Mouse (Mus musculus): ENCODE data around the gene Ttc21a.

Gene Ttc21a

DNA sequence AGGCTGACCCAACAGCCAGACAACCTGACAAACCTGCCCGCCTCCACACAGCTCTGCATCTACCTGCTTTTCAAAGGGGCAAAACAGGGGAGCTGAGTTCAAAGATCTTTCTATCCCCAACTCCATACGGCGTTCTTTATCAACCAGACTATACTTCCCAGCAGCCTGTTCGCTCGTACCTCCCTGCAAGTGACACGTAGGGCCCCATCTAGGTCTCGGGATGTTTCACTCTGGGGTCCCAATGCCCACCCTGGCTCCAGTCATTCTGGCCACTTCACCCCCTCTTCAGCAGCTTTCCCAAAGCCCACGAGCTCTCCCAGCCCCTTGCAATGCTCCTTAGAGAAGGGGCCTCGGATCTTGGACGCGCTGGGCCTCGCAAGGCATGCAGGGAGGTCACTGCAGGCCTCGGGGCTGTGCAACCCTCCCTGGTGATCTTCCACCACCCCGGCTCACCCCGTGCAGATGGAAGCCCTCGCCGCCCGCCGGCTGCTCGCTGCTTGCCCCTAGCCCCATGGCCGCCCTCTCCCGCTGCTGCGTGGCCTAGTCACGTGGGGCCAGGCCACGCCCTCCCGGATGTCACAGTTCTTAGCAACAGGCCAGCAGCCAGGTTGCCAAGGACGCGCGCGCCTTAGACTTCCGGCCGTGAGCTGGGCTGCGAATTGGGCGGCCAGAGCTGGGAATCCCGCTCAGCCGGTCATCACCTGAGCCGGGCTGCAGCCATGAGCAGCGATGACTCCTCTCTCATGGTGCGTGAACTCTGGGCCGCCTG lies at the start of gene Ttc21a, which contains the start of gene Gorasp1:
Gene Ttc21a (plus strand): TSS at position 602 of the 769 bp plus-strand sequence.
Gene Gorasp1 (minus strand): TSS at position 561 of the 769 bp plus-strand sequence.
- peak; percentile 87 to 90 for DNase-seq (ENCODE audit: low spot score in 2 of 2)

DNA sequence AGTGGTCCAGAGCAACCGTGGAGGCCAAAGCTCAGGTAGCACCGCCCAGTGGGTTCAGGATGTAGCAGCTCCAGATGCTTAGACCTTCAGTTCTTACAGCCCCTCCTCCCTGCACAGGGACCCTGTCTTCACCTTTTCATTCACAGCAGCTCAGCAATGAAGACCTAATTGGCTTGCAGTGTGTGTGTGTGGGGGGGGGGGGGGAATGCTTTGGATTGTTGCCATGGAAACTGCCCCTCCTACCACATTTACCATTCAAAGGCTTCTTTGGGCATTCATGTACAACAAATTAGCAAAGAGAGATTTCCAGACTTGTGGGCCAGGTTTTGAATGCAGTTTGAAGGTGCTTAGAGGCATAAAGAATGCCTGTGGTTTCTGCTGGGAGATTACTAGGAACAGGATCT lies 48.6 kb upstream of the Ttc21a start:
- no peak for DNase-seq (ENCODE audit: low spot score in 2 of 2)

- DNase-seq (ENCODE audit: low spot score in 2 of 2), result no peak
These were observed 48.0 kb upstream of the Ttc21a start for GRCm38 (mm10) chr9:119889446-119889845.

DNA sequence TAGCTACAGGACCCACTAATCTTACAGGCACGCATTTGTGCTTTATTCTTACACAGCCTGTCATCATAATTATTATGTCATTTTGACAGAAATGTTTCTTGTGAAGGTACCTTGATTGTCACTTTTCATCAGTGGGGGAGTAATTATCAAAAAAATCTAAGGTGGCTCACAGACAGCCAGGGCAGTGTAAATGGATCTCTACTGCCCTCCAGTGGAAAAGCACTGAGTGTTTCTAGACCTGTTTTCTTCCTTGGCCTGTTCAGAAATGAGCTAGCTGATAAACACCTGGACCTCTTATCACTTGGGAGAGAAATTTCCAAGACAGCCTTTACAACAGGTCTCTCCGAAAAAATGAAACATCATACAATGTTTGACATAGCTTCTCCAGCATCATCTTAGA lies 46.7 kb upstream of the Ttc21a start:
- DNase-seq (ENCODE audit: low spot score in 2 of 2), result no peak

DNA sequence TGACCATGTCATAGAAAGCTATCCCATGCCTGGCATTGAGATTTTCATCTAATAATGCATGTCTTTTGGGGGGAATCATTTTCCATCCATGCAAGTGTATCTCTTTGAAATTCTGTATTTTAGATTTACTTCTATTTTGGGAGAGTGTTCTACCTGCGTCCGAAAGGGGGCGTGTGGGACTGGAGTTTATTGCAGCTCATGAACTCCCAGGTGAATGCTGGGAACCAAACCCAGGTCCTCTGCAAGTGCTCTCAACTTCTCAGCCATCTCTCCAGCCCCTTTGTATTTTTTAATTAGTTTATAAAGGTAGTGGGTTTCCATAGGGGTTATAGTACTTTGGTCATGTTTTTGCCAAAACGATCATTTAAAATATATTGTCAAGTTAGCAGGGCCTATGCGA lies 43.5 kb upstream of the Ttc21a start:
- no peak for DNase-seq (ENCODE audit: low spot score in 2 of 2)

GRCm38 (mm10) chr9:119894339-119895009 lies 42.9 kb upstream of the Ttc21a start, which contains the start of gene Wdr48:
Gene Wdr48 (plus strand): TSS chr9:119894878.
- peak; percentile 92 to 93 for DNase-seq (ENCODE audit: low spot score in 2 of 2)

DNA sequence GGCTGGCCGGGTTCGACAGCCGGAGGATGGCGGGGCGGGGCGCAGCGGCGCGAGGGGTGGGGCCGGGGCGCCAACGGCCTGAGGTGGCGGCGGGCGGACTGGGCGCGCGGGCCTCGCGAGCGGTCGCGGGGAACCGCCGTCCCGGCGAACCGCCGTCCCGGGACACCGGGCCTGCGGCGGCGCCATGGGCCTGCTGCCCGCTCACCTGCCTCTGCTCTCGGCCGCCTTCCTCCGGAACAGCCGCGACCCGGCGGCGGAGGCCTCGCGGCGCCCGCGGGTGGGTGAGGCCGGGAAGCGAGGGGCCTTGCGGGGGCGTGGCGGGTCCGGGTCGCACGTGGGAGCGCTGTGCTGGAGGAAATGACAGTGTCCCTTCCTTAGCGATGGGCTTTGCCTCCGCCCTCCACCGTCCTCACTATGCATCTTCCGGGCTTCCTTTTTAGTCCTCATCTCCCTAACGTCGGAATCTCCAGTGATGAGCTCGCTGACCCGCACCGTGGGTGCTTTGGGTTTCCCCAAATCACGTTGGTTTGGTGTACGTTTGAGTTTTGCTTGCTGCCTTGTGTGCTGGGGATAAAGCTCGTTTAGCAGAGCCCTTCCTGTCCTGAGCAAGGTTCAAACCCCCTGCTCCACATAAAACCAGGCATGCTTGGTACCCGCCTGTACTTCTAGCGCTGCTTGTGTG lies 42.2 kb upstream of the Ttc21a start:
- peak; percentile 19 to 33 for DNase-seq (ENCODE audit: low spot score in 2 of 2)

DNA sequence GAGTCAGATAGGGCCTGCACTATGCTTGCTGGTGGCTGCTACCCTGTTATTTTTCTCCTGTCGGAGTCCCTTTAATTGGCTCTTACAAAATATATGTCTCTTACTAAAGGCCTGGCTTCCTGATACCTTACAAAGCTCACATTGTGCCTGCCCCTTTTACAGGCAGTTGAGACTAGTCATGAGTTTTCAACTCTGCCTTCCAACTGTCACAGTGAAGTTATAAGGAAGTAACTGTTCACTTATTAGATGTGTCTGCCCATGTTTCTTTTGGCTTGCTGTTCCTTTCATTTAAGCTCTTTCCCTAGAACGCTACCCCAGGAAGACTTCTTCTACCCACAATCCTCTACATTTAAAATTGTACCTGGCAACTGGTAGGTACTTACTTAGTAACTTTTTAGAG lies 38.0 kb upstream of the Ttc21a start:
- DNase-seq (ENCODE audit: low spot score in 2 of 2), result no peak

DNA sequence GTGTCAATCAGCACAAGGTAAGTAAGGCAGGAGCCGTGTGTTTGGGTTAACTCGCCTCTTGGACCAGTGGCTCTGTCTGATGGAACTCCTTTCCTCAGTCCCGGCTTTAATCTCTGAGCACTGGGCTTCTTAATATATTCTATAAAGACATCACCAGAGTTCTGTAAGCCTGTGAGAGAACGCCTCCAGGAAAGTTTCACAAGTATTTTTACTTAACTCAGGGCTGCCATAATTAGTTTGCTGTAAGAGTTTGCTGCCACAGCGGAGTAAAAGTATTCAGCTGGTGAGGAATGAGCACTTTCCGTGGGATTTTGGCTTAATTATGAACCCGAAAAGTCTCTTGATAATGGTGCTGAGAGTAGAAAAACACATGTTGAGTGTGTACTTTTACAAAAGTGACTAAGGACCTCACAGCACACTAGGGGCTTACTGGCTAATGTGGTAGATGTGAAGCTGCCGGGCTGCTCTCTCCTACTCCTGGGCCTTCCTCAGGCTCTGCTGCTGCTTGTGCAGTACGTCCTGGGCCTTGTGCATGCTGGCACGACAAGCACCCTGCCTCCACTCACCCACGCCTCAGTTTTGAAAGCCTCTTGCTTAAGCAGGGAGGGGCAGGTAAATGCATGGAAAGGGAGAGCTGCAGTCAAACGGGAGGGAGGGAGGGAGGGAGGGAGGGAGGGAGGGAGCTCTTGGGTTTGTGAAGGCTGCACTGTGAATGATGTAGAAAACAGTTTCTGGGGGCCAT lies 34.8 kb upstream of the Ttc21a start:
- DNase-seq (ENCODE audit: low spot score in 2 of 2), result no peak

DNA sequence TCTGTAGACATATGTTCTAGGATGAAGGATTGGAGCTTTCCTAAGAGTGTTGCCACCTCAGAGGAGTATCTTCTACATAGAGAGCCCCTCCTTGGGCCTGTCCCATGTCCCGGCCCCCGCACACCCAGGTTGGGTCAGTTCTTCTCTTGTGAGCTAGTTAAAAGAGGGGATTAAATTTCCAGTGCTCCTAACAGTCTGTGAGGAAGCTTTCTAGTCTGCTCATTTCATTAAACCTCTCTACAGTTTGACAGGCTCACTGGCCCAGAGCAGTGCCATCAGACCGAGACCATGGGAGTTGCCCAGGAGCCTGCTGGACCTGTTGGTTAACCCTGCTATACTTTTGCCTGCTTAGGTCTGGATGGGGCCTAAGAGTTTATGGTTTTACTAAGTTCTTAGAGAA lies 28.7 kb upstream of the Ttc21a start:
- no peak for DNase-seq (ENCODE audit: low spot score in 2 of 2)

DNA sequence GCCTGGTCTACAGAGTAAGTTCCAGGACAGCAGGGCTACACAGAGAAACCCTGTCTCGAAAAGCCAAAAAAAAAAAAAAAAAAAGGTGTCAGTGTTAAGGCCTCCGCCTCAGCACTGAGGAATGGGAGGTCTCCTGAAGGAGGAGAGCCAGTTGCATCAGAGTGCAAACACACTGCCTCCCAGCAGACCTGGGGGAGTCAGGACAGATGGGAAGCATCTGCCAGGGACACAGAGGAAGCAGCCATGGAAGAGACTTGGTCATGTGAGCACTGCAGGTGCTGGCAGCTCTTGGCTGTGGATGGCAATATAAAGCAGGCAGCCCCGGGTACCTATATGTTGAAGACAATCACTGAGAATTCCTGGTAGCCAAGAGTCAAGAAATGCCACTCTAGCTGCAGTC lies 27.5 kb upstream of the Ttc21a start:
- no peak for DNase-seq (ENCODE audit: low spot score in 2 of 2)

GRCm38 (mm10) chr9:119913087-119913838 lies 24.1 kb upstream of the Ttc21a start:
- DNase-seq (ENCODE audit: low spot score in 2 of 2), result no peak

DNA sequence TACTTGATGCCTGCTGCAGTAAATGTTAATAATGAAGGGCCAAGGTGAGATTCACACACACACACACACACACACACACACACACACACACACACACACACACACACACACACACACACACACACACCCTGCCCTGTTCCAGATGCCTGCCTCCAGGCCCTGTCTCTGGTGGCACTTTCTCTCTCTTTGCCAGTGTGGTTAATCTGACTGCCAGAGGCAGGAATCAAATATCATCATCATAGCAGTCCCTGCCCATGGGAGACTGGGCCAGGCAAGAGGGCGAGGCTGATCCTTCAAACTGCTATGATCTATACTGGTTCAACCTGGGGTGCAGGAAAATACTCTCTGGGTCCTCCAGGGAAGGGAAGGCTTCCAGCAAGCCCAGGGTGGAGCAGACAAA lies 17.5 kb upstream of the Ttc21a start:
- no peak for DNase-seq (ENCODE audit: low spot score in 2 of 2)

DNA sequence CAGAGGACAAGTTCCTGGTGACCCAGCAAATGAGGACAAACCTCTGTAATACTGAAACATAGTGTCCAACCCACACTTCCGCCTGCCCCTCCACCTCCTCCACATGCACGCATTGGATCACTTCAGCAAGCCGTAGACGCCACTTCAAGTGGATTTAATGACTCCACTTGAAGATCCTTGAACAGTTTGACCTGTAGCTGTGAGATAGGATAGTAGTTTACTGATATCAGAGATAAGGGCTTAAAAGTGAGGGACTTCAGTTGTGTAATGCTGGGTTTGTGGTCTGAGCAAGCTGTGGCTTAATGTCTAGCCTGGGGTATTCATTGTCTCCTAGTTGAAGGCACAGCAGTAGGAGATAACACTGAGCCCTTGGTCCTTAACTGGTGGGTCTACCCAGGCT lies 13.9 kb upstream of the Ttc21a start:
- no peak for DNase-seq (ENCODE audit: low spot score in 2 of 2)

- no peak for DNase-seq (ENCODE audit: low spot score in 2 of 2)
These were observed 12.2 kb upstream of the Ttc21a start for GRCm38 (mm10) chr9:119925120-119925657.

- DNase-seq (ENCODE audit: low spot score in 2 of 2), result no peak
These were observed 11.7 kb upstream of the Ttc21a start for GRCm38 (mm10) chr9:119925729-119926128.

- no peak for DNase-seq (ENCODE audit: low spot score in 2 of 2)
These were observed 10.9 kb upstream of the Ttc21a start for GRCm38 (mm10) chr9:119926497-119926896.

GRCm38 (mm10) chr9:119932358-119932757 lies 5.0 kb upstream of the Ttc21a start:
- no peak for DNase-seq (ENCODE audit: low spot score in 2 of 2)

DNA sequence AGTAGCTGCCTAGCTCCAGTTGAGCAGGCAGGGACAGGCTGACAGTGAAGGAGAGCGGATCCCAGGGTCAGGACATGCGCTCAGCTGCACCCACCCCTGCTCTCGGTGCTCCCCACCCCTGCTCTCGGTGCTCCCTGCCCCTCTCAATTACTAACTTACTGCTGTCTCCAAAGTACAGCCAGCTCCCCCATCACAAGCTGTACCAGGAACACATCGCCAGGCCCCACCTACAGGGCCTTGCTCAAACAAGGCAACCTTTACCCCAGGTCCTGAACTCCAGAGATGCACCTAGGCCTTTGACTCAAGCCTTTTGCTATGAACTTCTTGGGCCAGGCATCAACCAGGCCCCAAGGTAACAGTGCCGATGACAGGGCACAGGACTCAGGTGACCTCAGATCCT lies 3.7 kb upstream of the Ttc21a start:
- DNase-seq (ENCODE audit: low spot score in 2 of 2), result no peak

- no peak for DNase-seq (ENCODE audit: low spot score in 2 of 2)
These were observed 1.1 kb downstream of the Ttc21a start for GRCm38 (mm10) chr9:119938496-119938895.

GRCm38 (mm10) chr9:119939646-119940045 lies 2.2 kb downstream of the Ttc21a start:
- no peak for DNase-seq (ENCODE audit: low spot score in 2 of 2)

All from frontal cortex, postnatal 25 days (tissue).